Mouse (Mus musculus): ENCODE results near the gene Llgl1.

DNA sequence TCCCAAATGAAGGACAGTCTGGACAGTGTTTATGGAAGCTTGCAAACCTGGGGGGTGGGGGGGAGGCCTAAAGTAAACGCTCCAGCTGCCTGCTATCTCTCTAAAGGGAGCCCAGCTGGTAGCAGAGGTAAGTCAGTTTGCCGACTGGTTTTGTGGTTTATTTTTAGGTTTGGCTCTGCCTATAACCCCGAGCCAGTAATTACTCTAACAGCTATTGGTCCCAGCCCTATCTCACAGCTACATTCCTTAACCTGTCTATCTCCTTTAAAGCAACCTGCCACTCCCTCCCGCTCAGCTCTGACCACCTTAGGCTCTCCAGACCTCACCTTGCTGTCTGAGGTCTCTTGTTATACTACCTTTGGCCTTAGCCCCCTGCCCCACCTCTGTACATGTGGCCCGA is 19.7 kb downstream of the Llgl1 start:
- TF ChIP-seq CTCF (IDR thresholded peaks at IDR 0.05; ENCODE audit: insufficient read depth, low read length) (no peak), POLR2A (IDR thresholded peaks at IDR 0.05; ENCODE audit: borderline replicate concordance, extremely low read depth, low read depth, low read length) (no peak)
